19 mouse cellular contexts compared by ENCODE assay signal in genomic region chr13:119713107-119713787, GRCm38 (mm10). TPM values are rescaled to one million over a fixed set of nuclear protein-coding genes. Genes with fewer than 3 reads are reported as not detected.
DNase-seq lines count a peak whose midpoint lies in the region; ATAC-seq and TF ChIP-seq lines count a peak whose summit lies in the region.
"Had no signal": no experiment of that assay in that cellular context is flagged by ENCODE, and none has a peak within 500 bp of the region (broad histone marks: within the 10 kb centered on the region; RNA-seq: fewer than 3 reads in every experiment).

No protein-coding gene starts in this region.

- 49% methylated on average over 8 of the region's 8 CpGs for WGBS in liver, embryonic 16.5 days (ENCODE audit: insufficient replicate concordance)

- H3K36me3 ChIP-seq in liver, embryonic 16.5 days (ENCODE audit: control insufficient read depth, insufficient read depth) = no peaks in the 10 kb centered on the region

- H3K27me3 ChIP-seq in liver, embryonic 16.5 days (ENCODE audit: control insufficient read depth, insufficient read depth, low read depth, low read length) = no peaks in the 10 kb centered on the region
- H3K27me3 ChIP-seq: limb, embryonic 13.5 days had no signal

- peak; percentile 22 for ATAC-seq in liver, embryonic 16.5 days (ENCODE audit: low read depth)

- TF ChIP-seq CTCF in layer of hippocampus, adult 2 months (conservative IDR thresholded peaks at IDR 0.05) = no peak

- H3K9me3 ChIP-seq in liver, embryonic 16.5 days (replicated peaks; ENCODE audit: control insufficient read depth, low read length) = no peaks in the 10 kb centered on the region
- H3K9me3 ChIP-seq: limb, embryonic 13.5 days had no signal

- H3K4me1 ChIP-seq in liver, embryonic 16.5 days (ENCODE audit: control insufficient read depth, low read depth, low read length) = no peaks in the 10 kb centered on the region; the same call in 1 of the 2 replicates
- H3K4me1 ChIP-seq: limb, embryonic 13.5 days had no signal

- H3K4me2 ChIP-seq in liver, embryonic 16.5 days (ENCODE audit: low read depth, low read length) = no peak overlapping the region
- H3K4me2 ChIP-seq: heart, embryonic 11.5 days; limb, embryonic 13.5 days had no signal

- DNase-seq in cerebellum, postnatal 14 days = peak; percentile 20 to 41
- DNase-seq in cerebellum, adult 8-10 months = no peak
- DNase-seq in layer of hippocampus, adult 2 months (ENCODE audit: low spot score in 2 of 2) = no peak
- no peak for DNase-seq in layer of hippocampus, adult 11-12 months (ENCODE audit: low spot score)
- peak; percentile 45 for DNase-seq in adipocyte (ENCODE audit: low spot score)
- DNase-seq in heart, postnatal 36 days = no peak
- no peak for DNase-seq in right cerebral cortex, postnatal 4 days
- DNase-seq: adrenal gland, postnatal 14 days; gastrocnemius, postnatal 14 days; heart, postnatal 4 days; kidney, adult 11 months; kidney, postnatal 36 days; layer of hippocampus, postnatal 36 days; spleen, adult 18-20 months; thymus, postnatal 4 days had no signal

- no peak overlapping the region for H3K4me3 ChIP-seq in layer of hippocampus, adult 2 months
- H3K4me3 ChIP-seq in liver, embryonic 16.5 days (ENCODE audit: low read depth, low read length) = no peak overlapping the region
- H3K4me3 ChIP-seq: erythroblast, embryonic 14.5 days; limb, embryonic 13.5 days had no signal

- intact Hi-C loops in heart, postnatal 36 days (cut with DNase I) = no loop called here

- peak overlapping the region; percentile 1; the same call in 1 of the 2 replicates for H3K27ac ChIP-seq in layer of hippocampus, adult 2 months
- H3K27ac ChIP-seq in liver, embryonic 16.5 days (ENCODE audit: low read length) = peak overlapping the region; percentile 42; the same call in 1 of the 2 replicates
- H3K27ac ChIP-seq: limb, embryonic 13.5 days had no signal

- H3K9ac ChIP-seq in liver, embryonic 16.5 days (ENCODE audit: low read depth, low read length) = no peak overlapping the region
- H3K9ac ChIP-seq: limb, embryonic 13.5 days had no signal

RNA-seq across cellular contexts. Expression of gene Hmgcs1, which starts 23.1 kb away (rescaled TPM):
- 100 to 1,000 TPM; 192 to 193 TPM for total RNA-seq in layer of hippocampus, adult 2 months (2021)
- polyA plus RNA-seq in liver, embryonic 16.5 days (2015; fragmentation: Nextera tagmentation; extraction: Ambion mirVana) = 208 and 215 TPM in 2 replicates
- 10 to 100 TPM; 38.6 to 39.0 TPM for total RNA-seq in heart, postnatal 36 days (2021)

RNA-seq across cellular contexts. Expression of gene Nim1k, which starts 42.4 kb away (rescaled TPM):
- total RNA-seq in layer of hippocampus, adult 2 months (2021) = 10 to 100 TPM; 13.1 to 14.0 TPM
- 0.06 and 0.12 TPM in 2 replicates for polyA plus RNA-seq in liver, embryonic 16.5 days (2015; fragmentation: Nextera tagmentation; extraction: Ambion mirVana)
- total RNA-seq in heart, postnatal 36 days (2021) = 1 to 10 TPM; 1.2 to 1.6 TPM
- polyA plus RNA-seq: erythroblast, embryonic 14.5 days had no signal

Comparison
In these comparisons a context has a peak if more than half of its experiments do, and no peak if none do; other contexts are left out.
1. DNase-seq: peak in cerebellum, postnatal 14 days (2 of 2) and adipocyte (single experiment); none in cerebellum, adult 8-10 months (single experiment), layer of hippocampus, adult 2 months (0 of 2), layer of hippocampus, adult 11-12 months (single experiment), heart, postnatal 36 days (0 of 2) and right cerebral cortex, postnatal 4 days (single experiment).
2. RNA of gene Hmgcs1, which starts 23.1 kb away (total RNA-seq): 192 to 193 TPM in layer of hippocampus, adult 2 months; 38.6 to 39.0 TPM in heart, postnatal 36 days; every median in the first group is over 4 times any median in the second.
3. RNA of gene Nim1k, which starts 42.4 kb away (total RNA-seq): 13.1 to 14.0 TPM in layer of hippocampus, adult 2 months; 1.2 to 1.6 TPM in heart, postnatal 36 days; every median in the first group is over 4 times any median in the second.